Mouse (Mus musculus): ENCODE measurements around the gene Il2rb. TPM values are rescaled to one million over a fixed set of nuclear protein-coding genes. Genes with fewer than 3 reads are reported as not detected.

The Il2rb gene
- polyA plus RNA-seq, 1 experiment from 2014 or later: 0.30 TPM

- Histone ChIP-seq H3K36me3 (ENCODE audit: control insufficient read depth, insufficient read depth, low read length) (no peaks in the 10 kb centered on the region), H3K4me1 (replicated peaks; ENCODE audit: control insufficient read depth, insufficient read depth) (no peaks in the 10 kb centered on the region), H3K9me3 (ENCODE audit: control insufficient read depth, low read length) (no peaks in the 10 kb centered on the region), H3K27ac (replicated peaks) (no peak overlapping the region), H3K4me3 (ENCODE audit: low read depth, low read length) (no peak overlapping the region), H3K27me3 (ENCODE audit: control insufficient read depth, insufficient read depth, low read length) (no peaks in the 10 kb centered on the region), H3K4me2 (replicated peaks; ENCODE audit: low read depth) (no peak overlapping the region), H3K9ac (ENCODE audit: low read length) (no peak overlapping the region)
- DNase-seq (ENCODE audit: low spot score) (no peak), ATAC-seq (ENCODE audit: low FRiP score, low TSS enrichment) (no peak)
- TF ChIP-seq EP300 (optimal IDR thresholded peaks at IDR 0.05): no peak
- TF ChIP-seq CTCF (IDR thresholded peaks at IDR 0.05; ENCODE audit: low read depth): no peak
- 74% methylated on average over 10 of the region's 10 CpGs for WGBS
Measured at GRCm38 (mm10) chr15:78493401-78494010, 1.6 kb downstream of the Il2rb start.

DNA sequence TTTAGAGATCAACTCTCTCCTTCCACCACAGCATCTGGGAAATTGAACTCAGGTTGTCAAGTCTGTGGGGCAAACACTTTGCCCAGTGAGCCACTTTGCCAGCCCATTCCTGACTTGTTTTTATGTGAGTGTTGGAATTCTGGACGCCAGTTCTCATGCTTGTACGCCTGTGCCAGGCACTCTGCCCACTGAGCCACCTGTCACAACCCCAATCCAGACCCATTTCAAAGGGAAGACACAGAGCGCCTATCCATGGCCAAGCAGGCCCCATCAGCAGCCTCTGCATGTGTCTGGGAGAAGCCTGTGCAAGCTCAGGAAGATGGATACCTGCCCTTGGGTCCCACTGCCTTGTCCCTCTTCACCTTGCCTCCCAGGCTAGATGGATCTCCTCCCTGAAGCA, 3.8 kb downstream of the Il2rb start:
- H3K9me3 ChIP-seq (ENCODE audit: control insufficient read depth, low read length): no peaks in the 10 kb centered on the region
- 89% methylated on average over 3 of the region's 3 CpGs for WGBS
- ATAC-seq (ENCODE audit: low FRiP score, low TSS enrichment) (no peak), DNase-seq (ENCODE audit: low spot score) (no peak)
- H3K4me3 ChIP-seq (ENCODE audit: low read depth, low read length): no peak overlapping the region
- H3K9ac ChIP-seq (ENCODE audit: low read length): no peak overlapping the region
- no peak overlapping the region for H3K27ac ChIP-seq (replicated peaks)
- H3K4me1 ChIP-seq (replicated peaks; ENCODE audit: control insufficient read depth, insufficient read depth): no peaks in the 10 kb centered on the region
- no peak for TF ChIP-seq CTCF (IDR thresholded peaks at IDR 0.05; ENCODE audit: low read depth)
- TF ChIP-seq EP300 (optimal IDR thresholded peaks at IDR 0.05): no peak
- H3K4me2 ChIP-seq (replicated peaks; ENCODE audit: low read depth): no peak overlapping the region
- no peaks in the 10 kb centered on the region for H3K27me3 ChIP-seq (ENCODE audit: control insufficient read depth, insufficient read depth, low read length)
- no peaks in the 10 kb centered on the region for H3K36me3 ChIP-seq (ENCODE audit: control insufficient read depth, insufficient read depth, low read length)

DNA sequence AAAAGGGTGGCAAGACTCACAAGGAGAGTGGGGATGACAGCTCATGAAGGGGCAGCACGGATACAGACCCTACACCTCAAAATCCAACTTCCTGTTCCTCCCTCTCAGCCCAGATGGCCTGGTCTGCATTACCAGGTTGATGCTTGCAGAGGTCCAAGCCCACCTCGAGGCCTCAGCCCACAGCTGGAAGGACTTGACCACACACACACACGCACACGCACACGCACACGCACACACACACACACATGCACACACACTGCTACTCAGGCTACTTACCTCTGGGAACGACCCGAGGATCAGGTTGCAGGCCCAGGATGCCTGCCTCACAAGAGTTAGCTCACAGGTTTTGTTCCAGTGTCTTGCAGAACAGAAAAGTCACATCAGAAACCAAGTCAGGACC, 5.2 kb downstream of the Il2rb start:
- Histone ChIP-seq H3K4me3 (ENCODE audit: low read depth, low read length) (no peak overlapping the region), H3K36me3 (ENCODE audit: control insufficient read depth, insufficient read depth, low read length) (no peaks in the 10 kb centered on the region), H3K27ac (replicated peaks) (no peak overlapping the region), H3K9me3 (ENCODE audit: control insufficient read depth, low read length) (no peaks in the 10 kb centered on the region), H3K27me3 (ENCODE audit: control insufficient read depth, insufficient read depth, low read length) (no peaks in the 10 kb centered on the region), H3K4me2 (replicated peaks; ENCODE audit: low read depth) (no peak overlapping the region), H3K9ac (ENCODE audit: low read length) (no peak overlapping the region), H3K4me1 (replicated peaks; ENCODE audit: control insufficient read depth, insufficient read depth) (no peaks in the 10 kb centered on the region)
- TF ChIP-seq CTCF (IDR thresholded peaks at IDR 0.05; ENCODE audit: low read depth) (no peak), EP300 (optimal IDR thresholded peaks at IDR 0.05) (no peak)
- DNase-seq (ENCODE audit: low spot score) (no peak), ATAC-seq (ENCODE audit: low FRiP score, low TSS enrichment) (no peak)
- WGBS: 59% methylated on average over 8 of the region's 8 CpGs

- no peak overlapping the region for H3K27ac ChIP-seq (replicated peaks)
- no peaks in the 10 kb centered on the region for H3K27me3 ChIP-seq (ENCODE audit: control insufficient read depth, insufficient read depth, low read length)
- H3K36me3 ChIP-seq (ENCODE audit: control insufficient read depth, insufficient read depth, low read length): no peaks in the 10 kb centered on the region
- H3K4me3 ChIP-seq (ENCODE audit: low read depth, low read length): no peak overlapping the region
- 78% methylated on average over 3 of the region's 3 CpGs for WGBS
- H3K4me1 ChIP-seq (replicated peaks; ENCODE audit: control insufficient read depth, insufficient read depth): no peaks in the 10 kb centered on the region
- H3K9ac ChIP-seq (ENCODE audit: low read length): no peak overlapping the region
- no peak for DNase-seq (ENCODE audit: low spot score)
- no peak overlapping the region for H3K4me2 ChIP-seq (replicated peaks; ENCODE audit: low read depth)
- TF ChIP-seq CTCF (IDR thresholded peaks at IDR 0.05; ENCODE audit: low read depth) (no peak), EP300 (optimal IDR thresholded peaks at IDR 0.05) (no peak)
- no peaks in the 10 kb centered on the region for H3K9me3 ChIP-seq (ENCODE audit: control insufficient read depth, low read length)
- ATAC-seq (ENCODE audit: low FRiP score, low TSS enrichment): no peak
Measured at GRCm38 (mm10) chr15:78489248-78489647, 5.8 kb downstream of the Il2rb start.

DNA sequence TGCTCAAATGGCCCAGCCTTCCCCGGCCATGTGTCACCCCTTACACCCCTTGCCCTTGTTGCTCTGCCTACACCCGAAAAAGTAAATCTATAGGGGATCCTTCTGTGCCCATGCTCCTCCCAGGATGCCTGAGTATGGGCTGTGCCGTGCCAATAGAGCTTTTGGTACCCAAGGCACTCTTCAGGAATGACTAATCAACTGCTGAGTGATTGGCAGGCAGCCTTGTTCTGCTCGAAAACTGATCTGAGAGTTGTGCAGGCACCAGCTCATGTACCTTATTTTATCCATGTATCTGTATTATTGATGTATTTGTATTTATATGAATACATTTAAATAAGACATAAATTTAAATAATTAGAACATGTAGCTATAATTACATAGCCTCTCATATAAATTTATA, 8.0 kb downstream of the Il2rb start:
- H3K9ac ChIP-seq (ENCODE audit: low read length): no peak overlapping the region
- no peaks in the 10 kb centered on the region for H3K36me3 ChIP-seq (ENCODE audit: control insufficient read depth, insufficient read depth, low read length)
- no peaks in the 10 kb centered on the region for H3K27me3 ChIP-seq (ENCODE audit: control insufficient read depth, insufficient read depth, low read length)
- no peak overlapping the region for H3K4me3 ChIP-seq (ENCODE audit: low read depth, low read length)
- H3K27ac ChIP-seq (replicated peaks): no peak overlapping the region
- ATAC-seq (ENCODE audit: low FRiP score, low TSS enrichment) (no peak), DNase-seq (ENCODE audit: low spot score) (no peak)
- no peak overlapping the region for H3K4me2 ChIP-seq (replicated peaks; ENCODE audit: low read depth)
- WGBS: 69% methylated on average over 4 of the region's 4 CpGs
- no peaks in the 10 kb centered on the region for H3K9me3 ChIP-seq (ENCODE audit: control insufficient read depth, low read length)
- TF ChIP-seq EP300 (optimal IDR thresholded peaks at IDR 0.05) (no peak), CTCF (IDR thresholded peaks at IDR 0.05; ENCODE audit: low read depth) (no peak)
- H3K4me1 ChIP-seq (replicated peaks; ENCODE audit: control insufficient read depth, insufficient read depth): no peaks in the 10 kb centered on the region

- Histone ChIP-seq H3K9me3 (ENCODE audit: control insufficient read depth, low read length) (no peaks in the 10 kb centered on the region), H3K36me3 (ENCODE audit: control insufficient read depth, insufficient read depth, low read length) (no peaks in the 10 kb centered on the region), H3K27me3 (ENCODE audit: control insufficient read depth, insufficient read depth, low read length) (no peaks in the 10 kb centered on the region), H3K9ac (ENCODE audit: low read length) (no peak overlapping the region), H3K27ac (replicated peaks) (no peak overlapping the region), H3K4me1 (replicated peaks; ENCODE audit: control insufficient read depth, insufficient read depth) (no peaks in the 10 kb centered on the region), H3K4me2 (replicated peaks; ENCODE audit: low read depth) (no peak overlapping the region), H3K4me3 (ENCODE audit: low read depth, low read length) (no peak overlapping the region)
- ATAC-seq (ENCODE audit: low FRiP score, low TSS enrichment): no peak
- TF ChIP-seq CTCF (IDR thresholded peaks at IDR 0.05; ENCODE audit: low read depth): no peak
- no peak for TF ChIP-seq EP300 (optimal IDR thresholded peaks at IDR 0.05)
- WGBS: 100% methylated on average over 1 of the region's 1 CpGs
- no peak for DNase-seq (ENCODE audit: low spot score)
Measured at GRCm38 (mm10) chr15:78486564-78486963, 8.5 kb downstream of the Il2rb start.

All from stomach, postnatal 0 days (tissue).